Mouse (Mus musculus) 416B (cell line): ENCODE measurements around the gene Gm6205.
"Not testable (repeated sequence)": the region's sequence is repeated elsewhere in the genome, so short reads cannot be mapped to it uniquely, and the experiment has no call there.

ENCODE experiments used
- DNase-seq: peaks from one replicate; pipeline ENCODE4 v3.0.0; 2011; ENCODE audit warnings: low read depth

The Gm6205 gene

DNA sequence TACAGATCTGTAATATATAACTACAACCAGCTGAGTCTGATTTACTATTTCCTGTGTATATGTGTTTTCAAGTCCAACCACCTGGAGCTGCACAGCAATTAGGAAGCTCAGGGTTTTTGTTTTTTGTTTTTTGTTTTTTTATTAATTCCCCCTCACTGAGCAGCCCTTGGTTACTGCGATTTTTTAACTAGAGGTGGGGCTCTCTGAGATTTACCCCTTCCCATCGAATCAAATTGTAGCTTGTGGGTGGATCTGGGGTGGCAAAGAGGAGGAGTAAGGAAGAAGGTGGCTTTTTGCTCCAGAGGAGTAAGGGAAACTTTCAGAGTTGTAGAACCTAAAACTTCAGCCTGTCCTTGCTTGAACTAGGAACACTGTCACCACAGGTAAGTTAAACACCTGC lies at the start of gene Gm6205:
Gm6205 (plus strand) TSS at position 301 of the 400 bp plus-strand sequence.
- DNase-seq: not testable (repeated sequence)

DNA sequence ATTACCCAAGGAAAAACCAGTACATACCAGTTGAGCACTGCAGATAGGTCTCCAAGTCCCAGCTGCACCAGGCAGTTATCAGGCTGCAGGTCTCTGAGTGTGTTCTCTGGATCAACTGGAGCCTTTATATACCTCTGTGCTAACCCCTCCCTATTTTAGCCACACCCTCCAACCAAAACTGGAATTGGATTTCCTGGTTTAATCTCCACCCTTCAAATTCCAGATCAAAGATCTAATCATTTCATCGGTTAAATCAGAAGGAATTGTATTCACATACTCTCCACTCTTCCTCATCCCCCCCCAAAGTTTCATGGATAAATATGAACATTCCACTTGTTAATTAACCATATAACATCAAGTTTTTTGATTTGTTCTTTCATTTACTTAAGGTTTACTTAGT lies 31.9 kb upstream of the Gm6205 start, which contains the start of gene Gm3147:
Gm3147 (minus strand) TSS at position 101 of the 400 bp plus-strand sequence.
- DNase-seq: not testable (repeated sequence)

DNA sequence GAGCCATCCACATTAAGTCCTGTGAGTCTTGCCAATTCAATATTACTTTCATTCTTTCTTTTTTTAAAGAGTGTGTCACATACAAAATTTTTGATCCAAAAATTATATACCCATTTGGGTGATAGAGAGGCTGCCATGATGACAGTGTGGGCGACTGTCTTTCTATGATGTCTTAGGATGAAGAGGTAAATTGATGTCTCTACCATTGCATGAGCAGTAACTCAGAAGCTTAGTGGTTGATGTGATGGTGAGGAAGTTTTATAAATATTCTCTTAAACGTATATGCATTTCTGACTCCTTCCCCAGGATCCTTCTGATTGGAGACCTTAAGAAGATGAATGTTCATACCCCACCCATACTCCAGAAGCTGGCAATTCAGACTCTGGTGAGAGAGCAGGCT lies 24.5 kb upstream of the Gm6205 start, which contains the start of gene Gm6509:
Gm6509 (plus strand) TSS at position 301 of the 400 bp plus-strand sequence.
- not testable (repeated sequence) for DNase-seq
